Mouse (Mus musculus): Measurements from ENCODE around the gene Emc9. TPM values are rescaled to one million over a fixed set of nuclear protein-coding genes. Genes with fewer than 3 reads are reported as not detected.

The Emc9 gene
- polyA plus RNA-seq, 1 experiment: 5.8 TPM

- no peaks in the 10 kb centered on the region for H3K27me3 ChIP-seq (ENCODE audit: control insufficient read depth, insufficient read depth, low read length)
- TF ChIP-seq CTCF (IDR thresholded peaks at IDR 0.05; ENCODE audit: control insufficient read depth, insufficient read depth, insufficient replicate concordance, low read depth, low read length): 0 out of 2 replicates have a peak, but pooled peaks have one; percentile 7
- TF ChIP-seq POLR2A (IDR thresholded peaks at IDR 0.05; ENCODE audit: control insufficient read depth, low read depth, low read length): peak; percentile 68
Observed at GRCm38 (mm10) chr14:55559799-55560201, 25.3 kb downstream of the Emc9 start, which contains the start of gene Dcaf11. TSS of gene Dcaf11 (plus strand) at chr14:55560006.

DNA sequence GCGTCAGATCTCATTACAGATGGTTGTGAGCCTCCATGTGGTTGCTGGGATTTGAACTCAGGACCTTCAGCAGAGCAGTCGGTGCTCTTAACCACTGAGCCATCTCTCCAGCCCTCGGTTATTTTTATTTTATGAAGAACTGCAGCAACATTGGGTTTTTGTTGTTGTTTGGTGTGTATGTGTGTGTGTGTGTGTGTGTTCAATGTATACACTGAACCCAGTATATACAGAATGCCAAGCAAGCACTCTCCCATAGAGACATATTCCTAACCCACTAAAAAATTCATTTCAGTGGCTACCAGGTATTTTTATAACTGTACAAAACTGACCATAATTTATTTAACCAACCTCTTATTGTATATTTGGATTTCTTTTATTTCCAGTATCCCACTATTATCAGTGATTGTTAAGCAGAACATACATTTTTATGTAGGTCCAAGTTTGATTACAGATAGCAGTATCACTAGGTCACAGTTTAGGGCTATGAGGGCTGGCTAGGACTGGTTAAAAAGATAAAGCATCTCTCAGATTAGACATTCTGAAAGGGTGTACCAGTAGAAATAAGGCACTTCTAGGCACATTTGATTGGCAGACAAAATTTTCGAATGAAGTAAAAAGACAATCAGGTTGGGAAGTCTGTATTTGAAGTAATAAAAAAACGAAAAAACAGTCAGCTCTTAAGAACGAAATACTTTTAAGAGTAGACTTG is 26.2 kb downstream of the Emc9 start:
- H3K4me1 ChIP-seq (ENCODE audit: control insufficient read depth, insufficient read depth, low read length): peaks cover 12% of the 10 kb centered on the region
- H3K27ac ChIP-seq (ENCODE audit: control insufficient read depth, insufficient read depth, low read depth, low read length): no peak overlapping the region
- no peaks in the 10 kb centered on the region for H3K27me3 ChIP-seq (ENCODE audit: control insufficient read depth, insufficient read depth, low read length)
- TF ChIP-seq CTCF (IDR thresholded peaks at IDR 0.05; ENCODE audit: control insufficient read depth, insufficient read depth, insufficient replicate concordance, low read depth, low read length) (no peak), POLR2A (IDR thresholded peaks at IDR 0.05; ENCODE audit: control insufficient read depth, low read depth, low read length) (no peak)
- peaks cover 3% of the 10 kb centered on the region for H3K36me3 ChIP-seq (ENCODE audit: control insufficient read depth, insufficient read depth, low read length)
- H3K4me3 ChIP-seq (ENCODE audit: control insufficient read depth, low read depth, low read length): no peak overlapping the region

More at GRCm38 (mm10) chr14:55559799-55560201, 25.3 kb downstream of the Emc9 start, which contains the start of gene Dcaf11:
- H3K36me3 ChIP-seq (ENCODE audit: control insufficient read depth, insufficient read depth, low read length): peaks cover 6% of the 10 kb centered on the region
- peak within 1 kb of the TSS; percentile 96 for H3K27ac ChIP-seq (ENCODE audit: control insufficient read depth, insufficient read depth, low read depth, low read length)
- H3K4me1 ChIP-seq (ENCODE audit: control insufficient read depth, insufficient read depth, low read length): peaks cover 12% of the 10 kb centered on the region
- peak within 1 kb of the TSS; percentile 89 for H3K4me3 ChIP-seq (ENCODE audit: control insufficient read depth, low read depth, low read length)

DNA sequence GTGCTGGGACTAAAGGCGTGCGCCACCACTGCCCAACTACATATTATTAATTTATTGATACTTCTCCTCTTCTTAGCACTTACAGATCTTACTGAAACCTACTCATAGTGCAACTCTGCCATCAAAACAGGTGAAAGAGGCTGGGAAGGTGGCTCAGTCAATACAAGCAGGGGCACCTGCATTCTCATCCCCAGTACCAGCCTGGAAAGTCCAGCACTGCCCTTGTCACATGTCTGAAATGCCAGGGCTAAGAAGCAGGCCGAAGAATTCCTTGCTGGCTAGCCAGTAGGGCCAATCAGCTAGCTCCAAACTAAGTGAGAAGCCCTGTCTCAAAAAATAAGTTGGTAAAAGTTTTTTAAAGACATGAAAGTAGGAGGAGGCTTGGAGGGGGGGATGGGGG is 27.5 kb downstream of the Emc9 start:
- TF ChIP-seq POLR2A (IDR thresholded peaks at IDR 0.05; ENCODE audit: control insufficient read depth, low read depth, low read length) (no peak), CTCF (IDR thresholded peaks at IDR 0.05; ENCODE audit: control insufficient read depth, insufficient read depth, insufficient replicate concordance, low read depth, low read length) (no peak)
- Histone ChIP-seq H3K27me3 (ENCODE audit: control insufficient read depth, insufficient read depth, low read length) (no peaks in the 10 kb centered on the region), H3K36me3 (ENCODE audit: control insufficient read depth, insufficient read depth, low read length) (no peaks in the 10 kb centered on the region), H3K4me1 (ENCODE audit: control insufficient read depth, insufficient read depth, low read length) (peaks cover 12% of the 10 kb centered on the region), H3K4me3 (ENCODE audit: control insufficient read depth, low read depth, low read length) (no peak overlapping the region), H3K27ac (ENCODE audit: control insufficient read depth, insufficient read depth, low read depth, low read length) (no peak overlapping the region; the same call in 1 of the 2 replicates)

DNA sequence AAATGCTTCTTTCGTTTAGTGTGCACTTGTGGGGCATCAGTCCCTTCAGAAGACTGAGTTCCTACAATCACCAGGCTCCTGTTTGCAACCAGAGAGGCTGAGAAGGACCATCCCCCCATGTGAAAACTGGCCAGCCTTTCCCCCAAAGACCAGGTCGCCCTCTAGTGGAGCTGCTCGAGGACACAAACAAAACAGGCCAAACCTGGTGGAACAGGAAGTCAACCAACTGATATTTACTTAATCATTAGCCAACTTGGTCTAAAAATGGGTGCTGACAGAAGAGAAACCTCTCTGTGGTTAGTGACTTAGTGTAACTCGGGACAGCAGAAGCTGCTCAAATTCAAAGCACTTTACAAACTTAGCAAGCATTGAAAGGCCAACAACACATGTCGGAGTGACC is 28.1 kb downstream of the Emc9 start:
- no peak overlapping the region for H3K4me3 ChIP-seq (ENCODE audit: control insufficient read depth, low read depth, low read length)
- H3K27me3 ChIP-seq (ENCODE audit: control insufficient read depth, insufficient read depth, low read length): no peaks in the 10 kb centered on the region
- H3K36me3 ChIP-seq (ENCODE audit: control insufficient read depth, insufficient read depth, low read length): no peaks in the 10 kb centered on the region
- TF ChIP-seq CTCF (IDR thresholded peaks at IDR 0.05; ENCODE audit: control insufficient read depth, insufficient read depth, insufficient replicate concordance, low read depth, low read length): peak; percentile 67; the same call in 1 of the 2 replicates
- TF ChIP-seq POLR2A (IDR thresholded peaks at IDR 0.05; ENCODE audit: control insufficient read depth, low read depth, low read length): no peak
- no peak overlapping the region for H3K27ac ChIP-seq (ENCODE audit: control insufficient read depth, insufficient read depth, low read depth, low read length)
- peaks cover 10% of the 10 kb centered on the region for H3K4me1 ChIP-seq (ENCODE audit: control insufficient read depth, insufficient read depth, low read length)

GRCm38 (mm10) chr14:55555788-55556187 is 29.3 kb downstream of the Emc9 start:
- H3K4me3 ChIP-seq (ENCODE audit: control insufficient read depth, low read depth, low read length): no peak overlapping the region
- no peak overlapping the region for H3K27ac ChIP-seq (ENCODE audit: control insufficient read depth, insufficient read depth, low read depth, low read length)
- no peaks in the 10 kb centered on the region for H3K4me1 ChIP-seq (ENCODE audit: control insufficient read depth, insufficient read depth, low read length)
- TF ChIP-seq CTCF (IDR thresholded peaks at IDR 0.05; ENCODE audit: control insufficient read depth, insufficient read depth, insufficient replicate concordance, low read depth, low read length): no peak
- TF ChIP-seq POLR2A (IDR thresholded peaks at IDR 0.05; ENCODE audit: control insufficient read depth, low read depth, low read length): no peak
- H3K27me3 ChIP-seq (ENCODE audit: control insufficient read depth, insufficient read depth, low read length): no peaks in the 10 kb centered on the region
- no peaks in the 10 kb centered on the region for H3K36me3 ChIP-seq (ENCODE audit: control insufficient read depth, insufficient read depth, low read length)

- Histone ChIP-seq H3K27me3 (ENCODE audit: control insufficient read depth, insufficient read depth, low read length) (no peaks in the 10 kb centered on the region), H3K4me1 (ENCODE audit: control insufficient read depth, insufficient read depth, low read length) (no peaks in the 10 kb centered on the region), H3K27ac (ENCODE audit: control insufficient read depth, insufficient read depth, low read depth, low read length) (no peak overlapping the region), H3K4me3 (ENCODE audit: control insufficient read depth, low read depth, low read length) (no peak overlapping the region), H3K36me3 (ENCODE audit: control insufficient read depth, insufficient read depth, low read length) (no peaks in the 10 kb centered on the region)
- TF ChIP-seq POLR2A (IDR thresholded peaks at IDR 0.05; ENCODE audit: control insufficient read depth, low read depth, low read length) (no peak), CTCF (IDR thresholded peaks at IDR 0.05; ENCODE audit: control insufficient read depth, insufficient read depth, insufficient replicate concordance, low read depth, low read length) (no peak)
Observed at GRCm38 (mm10) chr14:55554635-55555034, 30.5 kb downstream of the Emc9 start.

DNA sequence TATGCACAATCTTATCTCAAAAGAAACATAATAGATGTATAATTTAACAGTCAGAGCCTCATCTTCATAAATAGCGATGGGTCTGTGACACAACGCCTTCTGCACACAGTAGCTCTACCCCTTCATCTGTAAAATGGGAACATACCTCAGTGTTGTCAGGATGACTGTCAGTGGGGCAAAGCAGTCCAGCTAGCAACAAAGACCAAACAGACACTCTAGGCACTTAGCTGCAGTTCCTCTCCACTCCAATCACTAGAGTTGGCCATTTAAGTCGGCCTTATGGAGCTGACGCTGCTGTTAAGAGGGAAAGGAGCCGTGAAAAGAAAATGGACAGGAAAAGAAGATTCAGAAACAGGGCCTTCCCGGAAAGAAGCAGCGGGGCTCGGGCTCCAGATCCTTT is 33.3 kb downstream of the Emc9 start:
- H3K27ac ChIP-seq (ENCODE audit: control insufficient read depth, insufficient read depth, low read depth, low read length): no peak overlapping the region

More for the DNA sequence above, 33.3 kb downstream of the Emc9 start:
- no peak for TF ChIP-seq CTCF (IDR thresholded peaks at IDR 0.05; ENCODE audit: control insufficient read depth, insufficient read depth, insufficient replicate concordance, low read depth, low read length)
- no peak for TF ChIP-seq POLR2A (IDR thresholded peaks at IDR 0.05; ENCODE audit: control insufficient read depth, low read depth, low read length)
- no peaks in the 10 kb centered on the region for H3K4me1 ChIP-seq (ENCODE audit: control insufficient read depth, insufficient read depth, low read length)
- H3K4me3 ChIP-seq (ENCODE audit: control insufficient read depth, low read depth, low read length): no peak overlapping the region
- H3K36me3 ChIP-seq (ENCODE audit: control insufficient read depth, insufficient read depth, low read length): no peaks in the 10 kb centered on the region; the same call in 1 of the 2 replicates
- no peaks in the 10 kb centered on the region for H3K27me3 ChIP-seq (ENCODE audit: control insufficient read depth, insufficient read depth, low read length)

Measured in testis, adult 2 months (tissue).